Mouse (Mus musculus) E14TG2a.4 (cell line): ENCODE results near the gene Mmd2.
A peak's percentile ranks its signal among the peaks of the same experiment; 100 is the strongest.

Source experiments
- H3K27me3 ChIP-seq: 2 replicates; pipeline ENCODE4 v1.6.1; 2014; ENCODE audit warnings: low read length, control low read depth; ENCODE audit not compliant: insufficient read depth
- H3K36me3 ChIP-seq: 2 replicates; pipeline ENCODE4 v1.6.1; 2014; ENCODE audit warnings: low read length, control low read depth; ENCODE audit not compliant: insufficient read depth
- H3K4me1 ChIP-seq: replicated peaks from 2 replicates; pipeline ENCODE4 v1.6.1; 2014; ENCODE audit warnings: low read depth, low read length, control low read depth
- H3K4me3 ChIP-seq: replicated peaks from 2 replicates; pipeline ENCODE4 v1.5.1; 2014; ENCODE audit warnings: mild to moderate bottlenecking, low read length
- H3K9me3 ChIP-seq: 2 replicates; pipeline ENCODE4 v1.6.1; 2014; ENCODE audit warnings: low read length, control low read depth
- CTCF ChIP-seq: conservative IDR thresholded peaks from 2 replicates; pipeline ENCODE4 v1.5.1; 2014; ENCODE audit warnings: low read length
- NANOG ChIP-seq: IDR thresholded peaks from 2 replicates; pipeline ENCODE4 v1.6.1; 2014; ENCODE audit warnings: borderline replicate concordance, low read length, mixed read lengths
- POU5F1 ChIP-seq: IDR thresholded peaks from 2 replicates; pipeline ENCODE4 v1.6.1; 2014; ENCODE audit warnings: low read length, borderline replicate concordance

The Mmd2 gene

DNA sequence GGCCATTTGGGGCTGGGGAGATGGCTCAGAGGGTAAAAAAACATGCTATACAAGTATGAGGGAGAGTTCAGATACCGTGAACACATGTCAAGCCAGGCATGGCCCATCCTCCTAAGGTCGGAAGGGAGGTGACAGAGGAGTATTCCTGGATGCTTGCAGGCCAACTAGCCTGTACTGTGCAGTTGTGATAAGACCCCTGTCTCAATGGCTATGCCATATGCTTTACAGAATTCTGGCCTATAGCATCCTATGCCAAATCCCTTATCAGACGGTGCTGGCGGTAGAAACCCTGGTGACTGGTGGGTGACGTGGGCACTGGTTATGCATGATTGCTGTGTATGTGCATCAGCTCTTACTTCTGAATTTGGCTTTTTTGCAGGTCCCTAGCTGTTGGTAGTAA, 29.2 kb upstream of the Mmd2 start:
- no peak overlapping the region for H3K4me3 ChIP-seq
- peaks cover 98% of the 10 kb centered on the region for H3K36me3 ChIP-seq
- H3K9me3 ChIP-seq: no peaks in the 10 kb centered on the region
- no peaks in the 10 kb centered on the region for H3K27me3 ChIP-seq
- peaks cover 62% of the 10 kb centered on the region for H3K4me1 ChIP-seq
- TF ChIP-seq CTCF: no peak
- no peak for TF ChIP-seq NANOG
- no peak for TF ChIP-seq POU5F1

DNA sequence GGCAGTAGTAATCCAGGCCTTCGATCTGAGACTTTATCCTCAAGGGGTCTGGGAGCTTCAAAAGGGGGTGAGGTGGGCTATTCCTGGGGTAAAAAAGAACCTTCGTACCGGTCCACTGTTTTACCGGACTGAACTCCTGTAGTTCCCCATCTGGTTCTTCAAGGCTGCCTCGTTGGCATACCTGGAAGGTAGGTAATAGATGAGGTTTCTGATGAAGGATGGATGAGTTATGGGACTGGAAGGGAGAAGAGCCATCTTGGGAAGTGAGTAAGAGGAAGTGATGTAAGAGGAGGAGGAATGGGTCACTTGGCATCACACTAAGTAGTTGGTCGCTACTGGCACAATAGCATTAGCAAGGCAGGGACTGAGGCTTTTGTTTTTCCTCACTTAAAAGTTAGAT, 21.6 kb upstream of the Mmd2 start:
- Histone ChIP-seq H3K9me3 (no peaks in the 10 kb centered on the region), H3K27me3 (no peaks in the 10 kb centered on the region), H3K4me3 (peak overlapping the region; percentile 97), H3K36me3 (peaks cover 41% of the 10 kb centered on the region), H3K4me1 (peaks cover 64% of the 10 kb centered on the region)
- TF ChIP-seq NANOG: no peak
- no peak for TF ChIP-seq POU5F1
- TF ChIP-seq CTCF: no peak

GRCm38 (mm10) chr5:142629663-142630025, 21.0 kb upstream of the Mmd2 start:
- Histone ChIP-seq H3K4me1 (peaks cover 61% of the 10 kb centered on the region), H3K4me3 (peak overlapping the region; percentile 97), H3K9me3 (no peaks in the 10 kb centered on the region), H3K36me3 (peaks cover 35% of the 10 kb centered on the region), H3K27me3 (no peaks in the 10 kb centered on the region)
- TF ChIP-seq POU5F1 (no peak), CTCF (no peak), NANOG (no peak)

- H3K36me3 ChIP-seq: peaks cover 28% of the 10 kb centered on the region
- H3K4me1 ChIP-seq: peaks cover 57% of the 10 kb centered on the region
- H3K4me3 ChIP-seq: peak overlapping the region; percentile 97
- H3K27me3 ChIP-seq: no peaks in the 10 kb centered on the region
- no peak for TF ChIP-seq POU5F1
- no peak for TF ChIP-seq NANOG
- no peak for TF ChIP-seq CTCF
- H3K9me3 ChIP-seq: no peaks in the 10 kb centered on the region
Measured at GRCm38 (mm10) chr5:142628726-142629662, 20.4 kb upstream of the Mmd2 start.

GRCm38 (mm10) chr5:142627398-142627797, 18.8 kb upstream of the Mmd2 start, which contains the start of gene Wipi2:
Gene Wipi2 (plus strand): TSS chr5:142627698.
- TF ChIP-seq NANOG: no peak
- no peak for TF ChIP-seq CTCF
- TF ChIP-seq POU5F1: no peak

DNA sequence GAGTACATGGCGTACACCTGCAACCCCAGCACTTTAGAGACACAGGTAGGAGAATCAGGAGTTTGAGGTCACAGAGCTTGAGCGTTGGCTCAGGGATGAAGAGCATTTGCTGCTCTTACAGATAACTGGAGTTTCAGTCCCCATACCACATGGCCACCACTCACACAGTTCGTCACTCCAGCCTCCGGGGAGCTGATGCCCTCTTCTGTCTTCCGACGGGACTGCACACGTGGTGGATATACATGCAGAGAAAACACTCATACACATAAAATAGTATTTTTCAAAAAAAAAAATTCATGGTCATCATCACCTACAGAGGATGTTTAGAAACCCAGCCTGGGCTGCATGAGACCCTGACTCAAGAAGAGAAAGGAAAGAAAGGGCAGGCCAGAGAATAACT, 14.5 kb upstream of the Mmd2 start:
- TF ChIP-seq CTCF (peak; percentile 66), NANOG (no peak)
- Histone ChIP-seq H3K36me3 (no peaks in the 10 kb centered on the region; the same call in 1 of the 2 replicates), H3K4me1 (peaks cover 30% of the 10 kb centered on the region), H3K27me3 (peaks cover 3% of the 10 kb centered on the region; the same call in 1 of the 2 replicates), H3K9me3 (peaks cover 2% of the 10 kb centered on the region), H3K4me3 (no peak overlapping the region)

More at GRCm38 (mm10) chr5:142627398-142627797, 18.8 kb upstream of the Mmd2 start, which contains the start of gene Wipi2:
- Histone ChIP-seq H3K27me3 (no peaks in the 10 kb centered on the region), H3K9me3 (no peaks in the 10 kb centered on the region), H3K4me1 (peaks cover 44% of the 10 kb centered on the region), H3K36me3 (peaks cover 13% of the 10 kb centered on the region), H3K4me3 (peak within 1 kb of the TSS; percentile 97)

DNA sequence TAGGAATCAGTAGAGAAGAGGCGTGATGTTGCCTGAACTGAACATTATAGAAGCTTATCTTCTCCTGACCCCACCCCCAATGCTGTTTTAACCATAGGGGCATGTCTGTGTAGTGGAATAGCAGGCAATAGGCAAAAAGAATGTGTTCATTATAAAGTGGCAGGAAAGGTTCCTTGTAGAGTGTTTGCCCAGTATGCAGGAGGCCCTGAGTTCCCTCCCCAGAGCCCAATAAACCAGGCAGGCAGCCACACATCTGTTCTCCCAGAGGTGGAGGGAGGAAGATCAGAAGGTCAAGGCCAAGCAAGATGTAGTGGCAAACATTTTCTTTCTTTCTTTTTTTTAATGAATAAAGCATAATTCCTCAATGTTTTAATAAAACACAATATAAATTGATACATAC, 13.5 kb upstream of the Mmd2 start:
- peaks cover 7% of the 10 kb centered on the region for H3K9me3 ChIP-seq
- peaks cover 12% of the 10 kb centered on the region; the same call in 1 of the 2 replicates for H3K27me3 ChIP-seq
- H3K4me1 ChIP-seq: peaks cover 25% of the 10 kb centered on the region
- H3K36me3 ChIP-seq: no peaks in the 10 kb centered on the region
- no peak for TF ChIP-seq NANOG
- TF ChIP-seq POU5F1: no peak
- no peak for TF ChIP-seq CTCF
- H3K4me3 ChIP-seq: no peak overlapping the region

- Histone ChIP-seq H3K4me1 (peaks cover 19% of the 10 kb centered on the region), H3K9me3 (peaks cover 7% of the 10 kb centered on the region), H3K36me3 (no peaks in the 10 kb centered on the region), H3K27me3 (peaks cover 18% of the 10 kb centered on the region), H3K4me3 (no peak overlapping the region)
- TF ChIP-seq CTCF (no peak), POU5F1 (no peak), NANOG (no peak)
Measured at GRCm38 (mm10) chr5:142621421-142621820, 12.8 kb upstream of the Mmd2 start.

DNA sequence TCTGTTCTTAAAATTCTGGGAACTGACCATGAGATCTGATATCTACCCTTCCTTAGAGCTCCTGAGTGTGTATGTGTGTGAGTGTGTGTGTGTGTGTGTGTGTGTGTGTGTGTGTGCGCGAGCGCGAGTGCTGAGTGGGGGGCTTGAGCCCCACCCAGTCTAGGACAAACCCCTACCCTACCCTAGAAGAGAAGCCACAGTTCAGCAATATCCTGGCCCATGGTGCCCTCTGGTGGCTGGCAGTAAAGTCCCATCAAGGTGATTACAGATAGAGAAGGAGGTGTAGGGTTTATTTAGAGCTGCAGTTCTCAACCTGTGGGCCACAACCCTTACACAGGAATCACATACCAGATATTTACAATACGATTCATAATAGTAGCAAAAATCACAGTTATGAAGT, 11.3 kb upstream of the Mmd2 start:
- Histone ChIP-seq H3K9me3 (peaks cover 7% of the 10 kb centered on the region), H3K4me1 (peaks cover 12% of the 10 kb centered on the region), H3K36me3 (no peaks in the 10 kb centered on the region), H3K4me3 (no peak overlapping the region), H3K27me3 (peaks cover 32% of the 10 kb centered on the region)
- TF ChIP-seq POU5F1: no peak
- TF ChIP-seq CTCF: peak; percentile 45
